Mouse (Mus musculus) brain, embryonic 14.5 days (tissue): ENCODE measurements at regions not wholly inside any gene's neighbourhood (a gene's known extent, or its start where the extent isn't known, plus 50 kb on each side); places are given as distances from the start of the nearest gene placed in this dataset.

Experiments used
- CTCF ChIP-seq: fragments of 200-500 bp; IDR thresholded peaks from 2 replicates; pipeline ENCODE4 v1.5.1; 2012; ENCODE audit warnings: inconsistent platforms, mild to moderate bottlenecking, moderate library complexity, borderline replicate concordance; ENCODE audit not compliant: insufficient read depth, insufficient read length; ENCODE audit errors: extremely low read depth
- POLR2A ChIP-seq: fragments of 200-500 bp; IDR thresholded peaks from 2 replicates; pipeline ENCODE4 v1.6.1; 2012; ENCODE audit warnings: mild to moderate bottlenecking, inconsistent platforms, borderline replicate concordance; ENCODE audit not compliant: poor library complexity, insufficient read depth, insufficient read length, severe bottlenecking; ENCODE audit errors: extremely low read depth

DNA sequence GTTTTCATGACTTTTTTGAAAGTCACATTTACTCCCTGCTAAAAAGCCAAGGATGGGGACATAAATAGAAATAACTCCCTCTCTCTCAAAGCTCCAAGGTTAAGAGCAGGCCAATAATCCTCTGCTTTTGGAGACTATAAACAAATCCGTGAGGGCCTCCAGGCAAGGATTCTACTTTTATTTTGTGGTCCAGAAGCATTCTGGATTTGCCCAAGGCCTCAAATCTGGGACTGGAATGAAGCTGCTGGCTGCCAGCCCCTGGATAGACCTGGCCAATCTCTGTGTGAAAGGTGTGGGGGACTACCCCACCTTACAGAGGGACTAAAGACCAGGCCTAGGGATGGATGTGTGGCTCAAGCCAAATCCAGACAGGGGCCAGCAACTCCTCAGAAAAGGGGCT, 54.1 kb upstream of the Comtd1 start:
- no peak for TF ChIP-seq POLR2A
- TF ChIP-seq CTCF = no peak
